Mouse (Mus musculus): ENCODE measurements at regions not wholly inside any gene's neighbourhood (a gene's known extent, or its start where the extent isn't known, plus 50 kb on each side); places are given as distances from the start of the nearest gene placed in this dataset.

DNA sequence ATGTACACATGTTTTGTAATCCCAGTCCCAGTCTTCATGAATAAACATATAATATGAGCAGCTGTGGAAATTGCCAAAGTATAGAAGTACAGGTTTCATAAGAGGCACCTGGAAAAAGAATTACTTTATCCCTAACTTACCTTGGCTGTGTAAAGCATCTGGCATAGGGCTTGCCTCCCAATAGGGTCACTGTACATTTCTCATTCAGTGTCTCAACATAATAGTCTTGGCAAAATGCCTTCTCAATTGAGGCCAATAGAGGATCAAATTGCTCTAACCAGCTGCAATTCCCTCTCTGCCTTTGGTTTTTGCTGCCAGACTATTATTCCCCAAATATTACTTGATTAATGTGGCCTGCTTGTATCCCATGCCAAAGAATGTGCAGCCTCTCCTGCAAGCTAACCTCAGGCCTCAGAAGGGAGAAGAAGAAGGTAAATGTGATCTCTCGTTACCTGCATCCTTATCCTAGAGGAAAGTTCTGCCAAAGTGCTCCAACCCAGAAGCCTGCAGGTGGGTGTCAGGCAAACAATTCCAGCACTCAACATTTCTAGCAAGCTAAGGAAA lies 158.2 kb upstream of the Cp start:
- whole genome bisulfite sequencing (ENCODE audit: insufficient replicate concordance), result 49% methylated on average over 1 of the region's 1 CpGs
- H3K27ac ChIP-seq, result no peak overlapping the region
- DNase-seq (ENCODE audit: low read depth in 3 of 3, low spot score in 3 of 3), result no peak
- no peak overlapping the region for H3K4me3 ChIP-seq (ENCODE audit: insufficient read depth in 1 of 2, low read depth in 2 of 2, low read length in 2 of 2)
- TF ChIP-seq CTCF (IDR thresholded peaks at IDR 0.05; ENCODE audit: low read depth) (no peak), EP300 (IDR thresholded peaks at IDR 0.05; ENCODE audit: low read depth) (no peak)
- no peak for ATAC-seq (ENCODE audit: insufficient read depth)
- H3K36me3 ChIP-seq (replicated peaks; ENCODE audit: control insufficient read depth, insufficient read depth, low read depth), result no peaks in the 10 kb centered on the region
- no peaks in the 10 kb centered on the region for H3K9me3 ChIP-seq (ENCODE audit: control insufficient read depth, low read length)
- no peaks in the 10 kb centered on the region for H3K4me1 ChIP-seq (replicated peaks; ENCODE audit: control insufficient read depth in 2 of 2, insufficient read depth in 2 of 2, low read length in 1 of 2)
- H3K27me3 ChIP-seq (ENCODE audit: control insufficient read depth, insufficient read depth, low read length), result no peaks in the 10 kb centered on the region
- no peak overlapping the region for H3K4me2 ChIP-seq (ENCODE audit: low read depth)
- H3K9ac ChIP-seq (replicated peaks), result no peak overlapping the region

DNA sequence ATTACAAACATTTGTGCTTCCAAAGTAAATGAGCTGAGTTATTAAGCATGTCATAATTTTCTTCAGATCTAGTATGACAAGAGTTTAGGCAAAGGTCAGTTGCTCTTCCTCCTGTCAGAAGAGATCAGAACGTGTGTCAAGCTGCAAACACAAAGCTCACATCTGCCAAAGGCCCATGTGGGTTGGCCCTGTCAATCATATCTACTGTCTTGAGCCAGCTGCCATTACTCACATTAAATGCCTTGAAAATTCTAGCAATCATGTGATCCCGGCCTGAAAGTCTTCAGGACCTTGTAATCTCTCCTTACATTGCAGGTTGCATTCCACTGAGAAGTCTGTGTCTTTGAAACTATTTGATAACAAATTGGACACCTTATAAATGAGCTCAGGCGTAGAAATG lies 146.8 kb upstream of the Cp start:
- WGBS (ENCODE audit: insufficient replicate concordance), result 44% methylated on average over 3 of the region's 3 CpGs
- H3K4me1 ChIP-seq (replicated peaks; ENCODE audit: control insufficient read depth in 2 of 2, insufficient read depth in 2 of 2, low read length in 1 of 2), result no peaks in the 10 kb centered on the region
- H3K36me3 ChIP-seq (replicated peaks; ENCODE audit: control insufficient read depth, insufficient read depth, low read depth), result no peaks in the 10 kb centered on the region
- H3K9me3 ChIP-seq (ENCODE audit: control insufficient read depth, low read length), result no peaks in the 10 kb centered on the region
- ATAC-seq (ENCODE audit: insufficient read depth), result no peak
- no peak for DNase-seq (ENCODE audit: low read depth in 3 of 3, low spot score in 3 of 3)
- no peak for TF ChIP-seq CTCF (IDR thresholded peaks at IDR 0.05; ENCODE audit: low read depth)
- no peak for TF ChIP-seq EP300 (IDR thresholded peaks at IDR 0.05; ENCODE audit: low read depth)
- H3K4me2 ChIP-seq (ENCODE audit: low read depth), result no peak overlapping the region
- no peak overlapping the region for H3K27ac ChIP-seq
- H3K9ac ChIP-seq (replicated peaks), result no peak overlapping the region
- no peaks in the 10 kb centered on the region for H3K27me3 ChIP-seq (ENCODE audit: control insufficient read depth, insufficient read depth, low read length)
- H3K4me3 ChIP-seq (ENCODE audit: insufficient read depth in 1 of 2, low read depth in 2 of 2, low read length in 2 of 2), result no peak overlapping the region

DNA sequence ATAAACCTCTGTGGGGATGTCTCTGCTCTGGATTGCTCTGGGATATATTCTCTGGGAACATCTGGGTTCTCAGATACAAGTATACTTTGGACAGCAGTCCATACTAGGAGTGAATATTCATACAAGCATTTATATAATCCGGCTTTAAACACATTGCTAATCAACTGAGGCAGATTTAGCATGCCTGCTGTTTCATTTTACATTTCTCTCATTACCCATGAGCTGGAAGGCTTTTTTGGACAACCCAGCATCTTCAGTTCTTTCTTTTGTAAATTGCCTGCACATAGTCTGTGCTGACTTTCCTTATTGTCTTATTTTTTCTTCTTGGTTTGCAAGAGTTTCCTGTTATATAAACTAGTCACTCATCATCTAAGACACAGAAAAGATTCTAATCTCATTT lies 131.9 kb upstream of the Cp start:
- H3K9ac ChIP-seq (replicated peaks), result no peak overlapping the region
- H3K9me3 ChIP-seq (ENCODE audit: control insufficient read depth, low read length), result no peaks in the 10 kb centered on the region
- H3K4me2 ChIP-seq (ENCODE audit: low read depth), result no peak overlapping the region
- H3K4me1 ChIP-seq (replicated peaks; ENCODE audit: control insufficient read depth in 2 of 2, insufficient read depth in 2 of 2, low read length in 1 of 2), result no peaks in the 10 kb centered on the region
- DNase-seq (ENCODE audit: low read depth in 3 of 3, low spot score in 3 of 3) (no peak), ATAC-seq (ENCODE audit: insufficient read depth) (no peak)
- no peaks in the 10 kb centered on the region for H3K27me3 ChIP-seq (ENCODE audit: control insufficient read depth, insufficient read depth, low read length)
- 60% methylated on average over 1 of the region's 1 CpGs for WGBS (ENCODE audit: insufficient replicate concordance)
- H3K4me3 ChIP-seq (ENCODE audit: insufficient read depth in 1 of 2, low read depth in 2 of 2, low read length in 2 of 2), result no peak overlapping the region
- no peak overlapping the region for H3K27ac ChIP-seq
- TF ChIP-seq EP300 (IDR thresholded peaks at IDR 0.05; ENCODE audit: low read depth) (no peak), CTCF (IDR thresholded peaks at IDR 0.05; ENCODE audit: low read depth) (no peak)
- H3K36me3 ChIP-seq (replicated peaks; ENCODE audit: control insufficient read depth, insufficient read depth, low read depth), result no peaks in the 10 kb centered on the region

DNA sequence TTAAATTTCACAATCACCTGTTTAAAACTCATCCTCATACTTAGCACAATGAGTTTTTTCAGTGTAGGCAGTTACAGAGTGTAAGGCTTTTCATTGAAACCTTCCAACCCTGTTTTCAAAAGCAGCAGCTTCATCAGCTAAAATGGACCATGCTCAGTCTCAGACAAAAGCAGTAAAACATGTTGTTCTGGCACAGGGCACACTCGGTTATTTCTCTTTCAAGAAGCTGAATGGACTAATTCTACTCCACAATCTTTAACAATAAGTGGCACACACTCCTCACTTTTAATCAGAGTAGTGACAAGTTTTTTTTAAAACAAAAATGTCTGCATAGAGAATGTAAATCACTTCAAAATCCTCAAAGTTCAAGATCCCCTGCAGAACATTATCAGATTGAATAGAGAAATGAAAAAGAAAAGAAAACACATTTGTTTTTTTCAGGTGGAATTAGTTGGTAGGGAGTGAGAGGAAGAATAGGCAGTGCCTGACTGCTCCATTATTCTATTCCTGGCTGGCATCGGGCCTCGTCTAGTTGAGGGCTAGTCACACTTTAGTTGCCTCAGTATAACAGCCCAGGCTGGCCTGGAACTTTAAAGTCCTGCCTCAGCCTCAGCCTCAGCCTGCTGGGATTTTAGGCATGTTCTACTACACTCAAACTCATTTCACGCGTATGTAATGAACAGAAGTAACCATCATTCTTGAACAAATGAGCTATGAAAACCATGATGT lies 128.2 kb upstream of the Cp start:
- 62% methylated on average over 5 of the region's 5 CpGs for WGBS (ENCODE audit: insufficient replicate concordance)
- H3K4me3 ChIP-seq (ENCODE audit: insufficient read depth in 1 of 2, low read depth in 2 of 2, low read length in 2 of 2), result no peak overlapping the region
- no peak overlapping the region for H3K9ac ChIP-seq (replicated peaks)
- H3K4me1 ChIP-seq (replicated peaks; ENCODE audit: control insufficient read depth in 2 of 2, insufficient read depth in 2 of 2, low read length in 1 of 2), result no peaks in the 10 kb centered on the region
- no peaks in the 10 kb centered on the region for H3K27me3 ChIP-seq (ENCODE audit: control insufficient read depth, insufficient read depth, low read length)
- H3K4me2 ChIP-seq (ENCODE audit: low read depth), result no peak overlapping the region
- no peaks in the 10 kb centered on the region for H3K9me3 ChIP-seq (ENCODE audit: control insufficient read depth, low read length)
- DNase-seq (ENCODE audit: low read depth in 3 of 3, low spot score in 3 of 3) (no peak), ATAC-seq (ENCODE audit: insufficient read depth) (no peak)
- no peak for TF ChIP-seq EP300 (IDR thresholded peaks at IDR 0.05; ENCODE audit: low read depth)
- no peak for TF ChIP-seq CTCF (IDR thresholded peaks at IDR 0.05; ENCODE audit: low read depth)
- no peaks in the 10 kb centered on the region for H3K36me3 ChIP-seq (replicated peaks; ENCODE audit: control insufficient read depth, insufficient read depth, low read depth)
- no peak overlapping the region for H3K27ac ChIP-seq

DNA sequence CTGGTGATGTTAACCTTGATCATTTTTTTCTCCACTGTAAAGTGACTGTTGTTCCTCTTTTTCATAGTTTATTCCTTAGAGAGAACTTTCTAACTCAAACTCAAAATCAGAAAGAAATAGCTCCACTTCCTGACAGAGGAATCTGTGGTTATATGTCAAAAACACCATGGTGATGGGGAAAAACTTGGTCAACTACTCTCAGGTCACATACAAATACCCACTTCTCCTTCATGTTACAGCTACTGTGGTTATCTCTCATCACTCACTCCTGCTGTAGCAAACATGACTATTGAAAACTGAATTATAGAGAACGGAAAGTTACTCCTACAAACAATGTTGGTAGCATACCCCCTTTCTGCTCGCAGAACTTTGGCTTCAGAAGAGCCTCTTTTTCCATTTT lies 127.1 kb upstream of the Cp start:
- WGBS (ENCODE audit: insufficient replicate concordance), result 53% methylated on average over 2 of the region's 2 CpGs
- no peak for DNase-seq (ENCODE audit: low read depth in 3 of 3, low spot score in 3 of 3)

More for the DNA sequence above, 127.1 kb upstream of the Cp start:
- no peak overlapping the region for H3K9ac ChIP-seq (replicated peaks)
- no peak overlapping the region for H3K27ac ChIP-seq
- ATAC-seq (ENCODE audit: insufficient read depth), result no peak
- no peak for TF ChIP-seq EP300 (IDR thresholded peaks at IDR 0.05; ENCODE audit: low read depth)
- TF ChIP-seq CTCF (IDR thresholded peaks at IDR 0.05; ENCODE audit: low read depth), result no peak
- H3K9me3 ChIP-seq (ENCODE audit: control insufficient read depth, low read length), result no peaks in the 10 kb centered on the region
- no peak overlapping the region for H3K4me2 ChIP-seq (ENCODE audit: low read depth)
- H3K4me1 ChIP-seq (replicated peaks; ENCODE audit: control insufficient read depth in 2 of 2, insufficient read depth in 2 of 2, low read length in 1 of 2), result no peaks in the 10 kb centered on the region
- no peaks in the 10 kb centered on the region for H3K36me3 ChIP-seq (replicated peaks; ENCODE audit: control insufficient read depth, insufficient read depth, low read depth)
- no peaks in the 10 kb centered on the region for H3K27me3 ChIP-seq (ENCODE audit: control insufficient read depth, insufficient read depth, low read length)
- no peak overlapping the region for H3K4me3 ChIP-seq (ENCODE audit: insufficient read depth in 1 of 2, low read depth in 2 of 2, low read length in 2 of 2)

Data from liver, embryonic 14.5 days (tissue).